12 mouse cellular contexts compared by ENCODE assay signal in the genomic region with DNA sequence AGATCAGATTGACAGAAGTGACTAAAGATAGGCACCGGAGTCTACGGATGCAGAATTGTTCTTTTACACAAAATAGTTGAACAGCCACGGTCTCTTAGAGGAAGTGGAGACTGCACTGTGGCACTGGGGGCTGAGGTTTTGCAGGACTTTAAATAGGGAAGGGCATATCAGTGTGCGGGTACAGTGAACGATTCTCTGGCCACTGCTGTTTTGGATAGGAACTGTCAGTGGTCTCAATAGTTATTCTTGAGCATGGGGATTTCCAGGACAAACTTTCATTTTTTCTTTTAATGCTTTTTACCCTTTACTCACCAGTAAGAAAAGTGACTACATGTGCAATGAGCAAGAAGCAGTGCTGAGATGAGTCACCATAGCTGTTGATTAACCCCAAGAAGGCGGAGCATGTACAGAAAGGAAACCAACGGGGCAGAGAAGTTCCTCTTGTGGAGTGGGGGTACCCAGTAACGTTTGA. TPM values are rescaled to one million over a fixed set of nuclear protein-coding genes. Genes with fewer than 3 reads are reported as not detected.
DNase-seq lines count a peak whose midpoint lies in the region; ATAC-seq and TF ChIP-seq lines count a peak whose summit lies in the region.
"Had no signal": no experiment of that assay in that cellular context is flagged by ENCODE, and none has a peak within 500 bp of the region (broad histone marks: within the 10 kb centered on the region; RNA-seq: fewer than 3 reads in every experiment).

No protein-coding gene starts in this region.

- H3K9me3 ChIP-seq in stomach, embryonic 16.5 days (replicated peaks; ENCODE audit: control insufficient read depth, low read length) = no peaks in the 10 kb centered on the region
- no peaks in the 10 kb centered on the region for H3K9me3 ChIP-seq in stomach, postnatal 0 days (ENCODE audit: control insufficient read depth, low read length)
- H3K9me3 ChIP-seq in lung, postnatal 0 days (ENCODE audit: low read length) = no peaks in the 10 kb centered on the region
- peaks cover 5% of the 10 kb centered on the region; the same call in 1 of the 2 replicates for H3K9me3 ChIP-seq in forebrain, embryonic 14.5 days (replicated peaks; ENCODE audit: control insufficient read depth, low read length)
- 0 out of 2 replicates have a peak, but pooled peaks cover 5% of the 10 kb centered on the region for H3K9me3 ChIP-seq in hindbrain, embryonic 10.5 days
- H3K9me3 ChIP-seq: embryonic facial prominence, embryonic 13.5 days had no signal

- no peaks in the 10 kb centered on the region for H3K27me3 ChIP-seq in stomach, embryonic 16.5 days (ENCODE audit: control insufficient read depth, insufficient read depth, low read length)
- H3K27me3 ChIP-seq in stomach, postnatal 0 days (ENCODE audit: control insufficient read depth, insufficient read depth, low read length) = no peaks in the 10 kb centered on the region
- H3K27me3 ChIP-seq in lung, postnatal 0 days (replicated peaks; ENCODE audit: insufficient read depth, low read length) = no peaks in the 10 kb centered on the region
- H3K27me3 ChIP-seq in forebrain, embryonic 14.5 days (replicated peaks; ENCODE audit: control insufficient read depth, insufficient read depth, low read length) = no peaks in the 10 kb centered on the region
- no peaks in the 10 kb centered on the region for H3K27me3 ChIP-seq in hindbrain, embryonic 10.5 days (ENCODE audit: insufficient read depth, poor library complexity, severe bottlenecking)
- H3K27me3 ChIP-seq: embryonic facial prominence, embryonic 13.5 days; heart, embryonic 13.5 days had no signal

- no peak for DNase-seq in stomach, postnatal 0 days (ENCODE audit: low spot score)
- peak; percentile 34 for DNase-seq in brain, adult 2 months (ENCODE audit: low read depth, low spot score)
- DNase-seq in lung, postnatal 0 days (ENCODE audit: low spot score) = peak; percentile 31
- DNase-seq in telencephalon, adult 2 months (ENCODE audit: low read depth, low spot score) = peak; percentile 17
- DNase-seq in forebrain, embryonic 14.5 days (ENCODE audit: low spot score) = no peak
- no peak for DNase-seq in hindbrain, embryonic 10.5 days (ENCODE audit: low spot score)
- DNase-seq in layer of hippocampus, adult 2 months (ENCODE audit: low spot score in 2 of 2) = no peak

- peak; percentile 60; the same call in 1 of the 2 replicates for ATAC-seq in stomach, embryonic 16.5 days (ENCODE audit: insufficient read depth, low FRiP score)
- ATAC-seq in stomach, postnatal 0 days (ENCODE audit: low FRiP score, low TSS enrichment) = no peak
- ATAC-seq in lung, postnatal 0 days = no peak
- no peak for ATAC-seq in forebrain, embryonic 14.5 days

- no peaks in the 10 kb centered on the region for H3K36me3 ChIP-seq in stomach, embryonic 16.5 days (ENCODE audit: control insufficient read depth, insufficient read depth, low read length)
- no peaks in the 10 kb centered on the region for H3K36me3 ChIP-seq in stomach, postnatal 0 days (ENCODE audit: control insufficient read depth, insufficient read depth, low read length)
- H3K36me3 ChIP-seq in lung, postnatal 0 days (ENCODE audit: insufficient read depth, low read length) = no peaks in the 10 kb centered on the region
- no peaks in the 10 kb centered on the region for H3K36me3 ChIP-seq in forebrain, embryonic 14.5 days (ENCODE audit: control insufficient read depth, insufficient read depth, low read length)
- no peaks in the 10 kb centered on the region for H3K36me3 ChIP-seq in hindbrain, embryonic 10.5 days
- H3K36me3 ChIP-seq: embryonic facial prominence, embryonic 13.5 days; heart, embryonic 13.5 days had no signal

- H3K4me2 ChIP-seq in stomach, embryonic 16.5 days (ENCODE audit: low read depth, low read length) = no peak overlapping the region
- H3K4me2 ChIP-seq in stomach, postnatal 0 days (replicated peaks; ENCODE audit: low read depth) = no peak overlapping the region
- no peak overlapping the region for H3K4me2 ChIP-seq in lung, postnatal 0 days (replicated peaks; ENCODE audit: low read depth, low read length)
- no peak overlapping the region for H3K4me2 ChIP-seq in forebrain, embryonic 14.5 days (ENCODE audit: low read length)
- H3K4me2 ChIP-seq: embryonic facial prominence, embryonic 13.5 days; heart, embryonic 13.5 days had no signal

- no peaks in the 10 kb centered on the region for H3K4me1 ChIP-seq in stomach, embryonic 16.5 days (ENCODE audit: control insufficient read depth, insufficient read depth, low read length)
- no peaks in the 10 kb centered on the region for H3K4me1 ChIP-seq in stomach, postnatal 0 days (replicated peaks; ENCODE audit: control insufficient read depth, insufficient read depth)
- no peaks in the 10 kb centered on the region for H3K4me1 ChIP-seq in lung, postnatal 0 days (ENCODE audit: insufficient read depth, low read depth, low read length)
- H3K4me1 ChIP-seq in forebrain, embryonic 14.5 days (ENCODE audit: control insufficient read depth, insufficient read depth, low read length) = no peaks in the 10 kb centered on the region
- no peaks in the 10 kb centered on the region for H3K4me1 ChIP-seq in hindbrain, embryonic 10.5 days (replicated peaks)
- H3K4me1 ChIP-seq: embryonic facial prominence, embryonic 13.5 days; heart, embryonic 13.5 days had no signal

- no peak for TF ChIP-seq CTCF in stomach, postnatal 0 days (IDR thresholded peaks at IDR 0.05; ENCODE audit: low read depth)
- no peak for TF ChIP-seq CTCF in lung, postnatal 0 days (IDR thresholded peaks at IDR 0.05)
- no peak for TF ChIP-seq CTCF in layer of hippocampus, adult 2 months (conservative IDR thresholded peaks at IDR 0.05)

- no peak overlapping the region for H3K9ac ChIP-seq in stomach, embryonic 16.5 days (ENCODE audit: low read length)
- no peak overlapping the region for H3K9ac ChIP-seq in stomach, postnatal 0 days (ENCODE audit: low read length)
- no peak overlapping the region for H3K9ac ChIP-seq in lung, postnatal 0 days (replicated peaks; ENCODE audit: low read depth)
- no peak overlapping the region for H3K9ac ChIP-seq in forebrain, embryonic 14.5 days (ENCODE audit: low read length)
- H3K9ac ChIP-seq: embryonic facial prominence, embryonic 13.5 days; heart, embryonic 13.5 days had no signal

- no peak overlapping the region for H3K4me3 ChIP-seq in stomach, embryonic 16.5 days (replicated peaks; ENCODE audit: low read length)
- H3K4me3 ChIP-seq in stomach, postnatal 0 days (ENCODE audit: low read depth, low read length) = no peak overlapping the region
- H3K4me3 ChIP-seq in lung, postnatal 0 days (ENCODE audit: low read depth, low read length) = no peak overlapping the region
- H3K4me3 ChIP-seq in forebrain, embryonic 14.5 days (ENCODE audit: low read depth, low read length) = no peak overlapping the region
- no peak overlapping the region for H3K4me3 ChIP-seq in hindbrain, embryonic 10.5 days
- no peak overlapping the region for H3K4me3 ChIP-seq in layer of hippocampus, adult 2 months
- H3K4me3 ChIP-seq: embryonic facial prominence, embryonic 13.5 days; heart, embryonic 13.5 days had no signal

- 60% methylated on average over 8 of the region's 8 CpGs for whole genome bisulfite sequencing in stomach, embryonic 16.5 days
- 57% methylated on average over 8 of the region's 8 CpGs for WGBS in stomach, postnatal 0 days
- WGBS in lung, postnatal 0 days = 57% methylated on average over 8 of the region's 8 CpGs
- 80% methylated on average over 8 of the region's 8 CpGs for WGBS in forebrain, embryonic 14.5 days
- 80% methylated on average over 8 of the region's 8 CpGs for WGBS in hindbrain, embryonic 10.5 days

- no peak overlapping the region for H3K27ac ChIP-seq in stomach, embryonic 16.5 days (ENCODE audit: low read length)
- no peak overlapping the region for H3K27ac ChIP-seq in stomach, postnatal 0 days (replicated peaks)
- H3K27ac ChIP-seq in lung, postnatal 0 days (ENCODE audit: low read length) = no peak overlapping the region
- H3K27ac ChIP-seq in forebrain, embryonic 14.5 days (ENCODE audit: low read depth, low read length) = no peak overlapping the region
- H3K27ac ChIP-seq in hindbrain, embryonic 10.5 days = no peak overlapping the region
- H3K27ac ChIP-seq in layer of hippocampus, adult 2 months = no peak overlapping the region
- H3K27ac ChIP-seq: embryonic facial prominence, embryonic 13.5 days; heart, embryonic 13.5 days had no signal

- no peak for TF ChIP-seq EP300 in stomach, postnatal 0 days (optimal IDR thresholded peaks at IDR 0.05)
- TF ChIP-seq EP300 in lung, postnatal 0 days (IDR thresholded peaks at IDR 0.05) = no peak

RNA-seq across cellular contexts. Expression of a gene that starts 46.6 kb away (rescaled TPM):
- polyA plus RNA-seq in stomach, embryonic 16.5 days (2015; fragmentation: Nextera tagmentation; extraction: Ambion mirVana) = 20.9 and 21.5 TPM in 2 replicates
- polyA plus RNA-seq in stomach, postnatal 0 days (2015; fragmentation: Nextera tagmentation; extraction: Ambion mirVana) = 12.8 and 13.1 TPM in 2 replicates
- polyA plus RNA-seq in lung, postnatal 0 days (2015; fragmentation: Nextera tagmentation; extraction: Ambion mirVana) = 8.0 and 8.7 TPM in 2 replicates
- polyA plus RNA-seq in forebrain, embryonic 14.5 days (2014; fragmentation: Nextera tagmentation; extraction: Ambion mirVana) = 8.6 and 10.2 TPM in 2 replicates
- 20.7 and 22.7 TPM in 2 replicates for polyA plus RNA-seq in hindbrain, embryonic 10.5 days (2016; fragmentation: Nextera tagmentation; extraction: Ambion mirVana)
- total RNA-seq in layer of hippocampus, adult 2 months (2021) = 1 to 10 TPM; 3.5 to 4.9 TPM

RNA-seq across cellular contexts. Expression of a gene that starts 47.3 kb away (rescaled TPM):
- polyA plus RNA-seq in stomach, embryonic 16.5 days (2015; fragmentation: Nextera tagmentation; extraction: Ambion mirVana) = 0.23 and 0.50 TPM in 2 replicates
- polyA plus RNA-seq in stomach, postnatal 0 days (2015; fragmentation: Nextera tagmentation; extraction: Ambion mirVana) = not detected in 2 replicates
- polyA plus RNA-seq in lung, postnatal 0 days (2015; fragmentation: Nextera tagmentation; extraction: Ambion mirVana) = 0.27 TPM in 1 of 2 replicates, not detected in the other
- polyA plus RNA-seq in forebrain, embryonic 14.5 days (2014; fragmentation: Nextera tagmentation; extraction: Ambion mirVana) = not detected in 2 replicates
- polyA plus RNA-seq in hindbrain, embryonic 10.5 days (2016; fragmentation: Nextera tagmentation; extraction: Ambion mirVana) = not detected in 2 replicates
- not detected for total RNA-seq in layer of hippocampus, adult 2 months (2021)
- total RNA-seq: adrenal gland, postnatal 36 days; left cerebral cortex, postnatal 14 days had no signal
- polyA plus RNA-seq: embryonic facial prominence, embryonic 13.5 days had no signal

Comparison
In these comparisons a context has a peak if more than half of its experiments do, and no peak if none do; other contexts are left out.
1. DNase-seq: peak in brain, adult 2 months (single experiment), lung, postnatal 0 days (single experiment) and telencephalon, adult 2 months (single experiment); none in stomach, postnatal 0 days (single experiment), forebrain, embryonic 14.5 days (single experiment), hindbrain, embryonic 10.5 days (single experiment) and layer of hippocampus, adult 2 months (0 of 2).